27 mouse cellular contexts compared by ENCODE assay signal in the genomic region with DNA sequence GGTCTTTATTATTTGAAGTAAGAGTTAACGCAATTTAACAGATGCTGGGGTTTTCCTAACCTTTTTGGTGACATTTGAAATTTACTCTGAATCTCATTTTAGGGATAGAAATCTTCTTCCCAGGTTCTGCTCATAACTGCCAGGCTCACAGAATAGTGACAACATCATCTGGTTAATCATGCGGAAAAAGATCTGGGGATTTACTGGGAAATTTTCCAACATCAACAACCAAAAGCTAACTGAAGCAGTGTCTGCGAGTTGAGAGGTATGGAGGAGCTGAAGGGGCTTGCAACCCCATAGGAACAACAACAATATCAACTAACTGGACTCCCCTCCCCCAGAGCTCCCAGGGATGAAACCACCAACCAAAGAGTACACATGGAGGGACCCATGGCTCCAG.
DNase-seq lines count a peak whose midpoint lies in the region; ATAC-seq and TF ChIP-seq lines count a peak whose summit lies in the region.
"Had no signal": no experiment of that assay in that cellular context is flagged by ENCODE, and none has a peak within 500 bp of the region (broad histone marks: within the 10 kb centered on the region; RNA-seq: fewer than 3 reads in every experiment).

No protein-coding gene starts in this region.

- H3K9ac ChIP-seq in hindbrain, postnatal 0 days (replicated peaks; ENCODE audit: low read length): no peak overlapping the region
- H3K9ac ChIP-seq in hindbrain, embryonic 11.5 days (ENCODE audit: low read depth, low read length): no peak overlapping the region
- no peak overlapping the region for H3K9ac ChIP-seq in limb, embryonic 14.5 days (ENCODE audit: low read depth, low read length, severe bottlenecking)
- H3K9ac ChIP-seq: embryonic facial prominence, embryonic 12.5 days; heart, embryonic 15.5 days; hindbrain, embryonic 12.5 days; limb, embryonic 12.5 days; midbrain, embryonic 13.5 days; neural tube, embryonic 15.5 days had no signal

- H3K36me3 ChIP-seq in hindbrain, postnatal 0 days (ENCODE audit: insufficient read depth, low read length): no peaks in the 10 kb centered on the region
- H3K36me3 ChIP-seq in hindbrain, embryonic 11.5 days (ENCODE audit: control insufficient read depth, insufficient read depth, low read length): no peaks in the 10 kb centered on the region
- H3K36me3 ChIP-seq in limb, embryonic 14.5 days (ENCODE audit: control insufficient read depth, insufficient read depth, low read length): no peaks in the 10 kb centered on the region
- no peaks in the 10 kb centered on the region for H3K36me3 ChIP-seq in limb, embryonic 10.5 days
- H3K36me3 ChIP-seq: embryonic facial prominence, embryonic 12.5 days; G1E; heart, embryonic 10.5 days; heart, embryonic 15.5 days; hindbrain, embryonic 12.5 days; limb, embryonic 12.5 days; midbrain, embryonic 13.5 days; neural tube, embryonic 15.5 days had no signal

- TF ChIP-seq POLR2A in limb, embryonic 14.5 days (IDR thresholded peaks at IDR 0.05; ENCODE audit: borderline replicate concordance, extremely low read depth, insufficient read depth, insufficient read length): no peak

- no peak overlapping the region for H3K4me2 ChIP-seq in hindbrain, postnatal 0 days (ENCODE audit: low read depth, low read length)
- no peak overlapping the region for H3K4me2 ChIP-seq in hindbrain, embryonic 11.5 days (replicated peaks; ENCODE audit: low read depth, low read length)
- H3K4me2 ChIP-seq in limb, embryonic 14.5 days (replicated peaks; ENCODE audit: low read depth, low read length, severe bottlenecking): no peak overlapping the region
- H3K4me2 ChIP-seq: embryonic facial prominence, embryonic 12.5 days; heart, embryonic 15.5 days; hindbrain, embryonic 12.5 days; limb, embryonic 12.5 days; liver, embryonic 11.5 days; midbrain, embryonic 13.5 days; neural tube, embryonic 15.5 days had no signal

- peak; percentile 49 for DNase-seq in hindbrain, postnatal 0 days (ENCODE audit: low spot score)
- no peak for DNase-seq in hindbrain, embryonic 11.5 days (ENCODE audit: low spot score)
- peak; percentile 6 for DNase-seq in limb, embryonic 14.5 days (ENCODE audit: low spot score)
- no peak for DNase-seq in limb, embryonic 10.5 days (ENCODE audit: low spot score)
- DNase-seq in MN1 (ENCODE audit: low spot score): peak; percentile 71
- peak; percentile 18 for DNase-seq in brain, adult 2 months (ENCODE audit: low read depth, low spot score)
- DNase-seq in thymus, postnatal 25 days: no peak
- DNase-seq: adrenal gland, postnatal 25 days; cerebellum, postnatal 36 days; gastrocnemius, postnatal 14 days; heart, adult 11 months; kidney, adult 9 months; lung, postnatal 4 days; right cerebral cortex, adult 18-20 months; spleen, adult 18-20 months; thymus, postnatal 14 days had no signal

- H3K27ac ChIP-seq in hindbrain, postnatal 0 days: no peak overlapping the region
- H3K27ac ChIP-seq in hindbrain, embryonic 11.5 days (ENCODE audit: low read depth, low read length): no peak overlapping the region
- no peak overlapping the region for H3K27ac ChIP-seq in limb, embryonic 14.5 days (replicated peaks; ENCODE audit: low read depth, low read length)
- no peak overlapping the region for H3K27ac ChIP-seq in limb, embryonic 10.5 days
- H3K27ac ChIP-seq: embryonic facial prominence, embryonic 12.5 days; heart, embryonic 10.5 days; heart, embryonic 15.5 days; hindbrain, embryonic 12.5 days; limb, embryonic 12.5 days; midbrain, embryonic 13.5 days; neural tube, embryonic 15.5 days had no signal

- H3K9me3 ChIP-seq in hindbrain, postnatal 0 days (ENCODE audit: low read length): no peaks in the 10 kb centered on the region
- no peaks in the 10 kb centered on the region for H3K9me3 ChIP-seq in hindbrain, embryonic 11.5 days (ENCODE audit: control insufficient read depth, low read length)
- no peaks in the 10 kb centered on the region for H3K9me3 ChIP-seq in limb, embryonic 14.5 days (ENCODE audit: control insufficient read depth, low read length)
- H3K9me3 ChIP-seq in limb, embryonic 10.5 days (replicated peaks): no peaks in the 10 kb centered on the region
- H3K9me3 ChIP-seq: embryonic facial prominence, embryonic 12.5 days; heart, embryonic 10.5 days; heart, embryonic 15.5 days; hindbrain, embryonic 12.5 days; limb, embryonic 12.5 days; megakaryocyte, embryonic 14.5 days; midbrain, embryonic 13.5 days; neural tube, embryonic 15.5 days had no signal

- no peak overlapping the region for H3K4me3 ChIP-seq in hindbrain, postnatal 0 days (ENCODE audit: low read length)
- no peak overlapping the region for H3K4me3 ChIP-seq in hindbrain, embryonic 11.5 days (ENCODE audit: low read depth, low read length)
- H3K4me3 ChIP-seq in limb, embryonic 14.5 days (replicated peaks; ENCODE audit: low read length): no peak overlapping the region
- no peak overlapping the region for H3K4me3 ChIP-seq in limb, embryonic 10.5 days
- H3K4me3 ChIP-seq: embryonic facial prominence, embryonic 12.5 days; heart, embryonic 10.5 days; heart, embryonic 15.5 days; hindbrain, embryonic 12.5 days; limb, embryonic 12.5 days; megakaryocyte, embryonic 14.5 days; midbrain, embryonic 13.5 days; neural tube, embryonic 15.5 days had no signal

- WGBS in hindbrain, postnatal 0 days: 49% methylated on average over 3 of the region's 3 CpGs
- WGBS in hindbrain, embryonic 11.5 days: 78% methylated on average over 3 of the region's 3 CpGs
- 72% methylated on average over 3 of the region's 3 CpGs for WGBS in limb, embryonic 14.5 days
- 87% methylated on average over 3 of the region's 3 CpGs for WGBS in limb, embryonic 10.5 days

- H3K4me1 ChIP-seq in hindbrain, postnatal 0 days (ENCODE audit: insufficient read depth, low read length): no peaks in the 10 kb centered on the region
- H3K4me1 ChIP-seq in hindbrain, embryonic 11.5 days (replicated peaks; ENCODE audit: control insufficient read depth, insufficient read depth, low read length): no peaks in the 10 kb centered on the region
- H3K4me1 ChIP-seq in limb, embryonic 14.5 days (ENCODE audit: control insufficient read depth, insufficient read depth, low read length): no peaks in the 10 kb centered on the region
- no peaks in the 10 kb centered on the region for H3K4me1 ChIP-seq in limb, embryonic 10.5 days
- H3K4me1 ChIP-seq: embryonic facial prominence, embryonic 12.5 days; heart, embryonic 10.5 days; heart, embryonic 15.5 days; hindbrain, embryonic 12.5 days; limb, embryonic 12.5 days; megakaryocyte, embryonic 14.5 days; midbrain, embryonic 13.5 days had no signal

- ATAC-seq in hindbrain, postnatal 0 days: no peak
- no peak for ATAC-seq in hindbrain, embryonic 11.5 days (ENCODE audit: low FRiP score)
- ATAC-seq in limb, embryonic 14.5 days (ENCODE audit: low FRiP score, low read depth): no peak
- ATAC-seq: intestine, embryonic 16.5 days; midbrain, embryonic 13.5 days had no signal

- no peaks in the 10 kb centered on the region for H3K27me3 ChIP-seq in hindbrain, postnatal 0 days (ENCODE audit: insufficient read depth, low read length)
- H3K27me3 ChIP-seq in hindbrain, embryonic 11.5 days (ENCODE audit: control insufficient read depth, insufficient read depth, low read length): no peaks in the 10 kb centered on the region
- H3K27me3 ChIP-seq in limb, embryonic 14.5 days (ENCODE audit: control insufficient read depth, insufficient read depth, low read length): no peaks in the 10 kb centered on the region
- H3K27me3 ChIP-seq in limb, embryonic 10.5 days (ENCODE audit: low read depth, poor library complexity, severe bottlenecking): no peaks in the 10 kb centered on the region
- H3K27me3 ChIP-seq: embryonic facial prominence, embryonic 12.5 days; heart, embryonic 15.5 days; hindbrain, embryonic 12.5 days; limb, embryonic 12.5 days; megakaryocyte, embryonic 14.5 days; midbrain, embryonic 13.5 days; neural tube, embryonic 15.5 days had no signal

- TF ChIP-seq CTCF in hindbrain, postnatal 0 days (IDR thresholded peaks at IDR 0.05; ENCODE audit: low read depth): no peak

Comparison
In these comparisons a context has a peak if more than half of its experiments do, and no peak if none do; other contexts are left out.
1. DNase-seq: peak in hindbrain, postnatal 0 days (single experiment), limb, embryonic 14.5 days (single experiment), MN1 (single experiment) and brain, adult 2 months (single experiment); none in hindbrain, embryonic 11.5 days (single experiment), limb, embryonic 10.5 days (single experiment) and thymus, postnatal 25 days (single experiment).